Mouse (Mus musculus) layer of hippocampus, postnatal 14 days (tissue): ENCODE measurements around the gene Rnls. TPM values are rescaled to one million over a fixed set of nuclear protein-coding genes. Genes with fewer than 3 reads are reported as not detected.
"Not testable (repeated sequence)": the region's sequence is repeated elsewhere in the genome, so short reads cannot be mapped to it uniquely, and the experiment has no call there.

Experiments used
- DNase-seq, 2 experiments: peaks; one replicate each; pipeline ENCODE4 v3.0.0; 2021 to 2022; ENCODE audit warnings: low spot score in 2 of 2, mixed read lengths in 1 of 2
- long read RNA-seq, 2 experiments: library from polyadenylated mRNA; stranded (forward); transcript quantifications; one replicate each; pipeline ENCODE4 v2.0.0; 2021
- total RNA-seq, 2 experiments: library from RNA; stranded (reverse); gene quantifications; 2 replicates each; pipeline ENCODE4 v1.2.3; 2021

Gene Rnls
- total RNA-seq = 1 to 10 TPM; 1.6 to 2.0 TPM
- long read RNA-seq, experiment 1, partial matches to known transcripts = 0 of 6 reads
- long read RNA-seq, experiment 1, other reads (novel, unspliced or antisense) = 1 of 6 reads
- long read RNA-seq, experiment 2, partial matches to known transcripts = 0 of 2 reads
- long read RNA-seq, experiment 2, other reads (novel, unspliced or antisense) = 0 of 2 reads

DNA sequence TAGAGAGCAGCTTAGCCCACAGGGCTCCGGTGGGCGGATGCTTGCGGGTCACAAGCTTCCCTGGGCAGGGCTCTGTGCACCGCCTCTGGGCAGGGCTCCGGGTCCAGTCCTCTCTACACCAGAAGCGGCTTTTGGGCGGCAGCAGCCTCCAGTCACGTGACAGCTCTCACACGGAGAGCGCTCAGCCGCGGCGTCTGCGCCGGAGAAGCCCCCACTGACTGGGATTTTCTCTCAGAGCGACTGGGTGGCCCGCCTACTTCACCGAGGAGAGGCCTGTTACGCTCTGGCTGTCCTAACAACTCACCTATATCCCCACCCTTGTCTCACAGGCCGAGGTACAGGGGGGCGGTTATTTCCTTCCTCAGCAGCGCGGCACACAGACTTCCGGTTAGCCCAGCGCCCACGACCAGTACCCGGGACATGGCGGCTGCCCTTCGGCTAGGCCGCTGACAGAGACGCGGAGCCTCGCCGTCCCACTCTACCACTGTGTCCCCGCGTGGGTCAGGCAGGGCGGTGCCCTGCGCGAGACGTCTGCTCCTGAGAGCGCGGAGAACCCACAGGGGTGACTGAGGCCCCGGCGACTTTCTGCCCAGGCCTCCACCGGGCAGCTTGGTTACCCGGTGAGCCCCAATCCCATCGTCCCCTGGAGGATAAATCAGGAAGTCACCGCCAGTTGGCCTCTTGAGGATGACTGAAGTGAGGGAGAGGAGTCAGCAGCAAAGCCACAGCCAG is at the start of gene Rnls:
Gene Rnls (minus strand): TSS at position 645 of the 732 bp plus-strand sequence.
- peak; percentile 81 to 82 for DNase-seq

DNA sequence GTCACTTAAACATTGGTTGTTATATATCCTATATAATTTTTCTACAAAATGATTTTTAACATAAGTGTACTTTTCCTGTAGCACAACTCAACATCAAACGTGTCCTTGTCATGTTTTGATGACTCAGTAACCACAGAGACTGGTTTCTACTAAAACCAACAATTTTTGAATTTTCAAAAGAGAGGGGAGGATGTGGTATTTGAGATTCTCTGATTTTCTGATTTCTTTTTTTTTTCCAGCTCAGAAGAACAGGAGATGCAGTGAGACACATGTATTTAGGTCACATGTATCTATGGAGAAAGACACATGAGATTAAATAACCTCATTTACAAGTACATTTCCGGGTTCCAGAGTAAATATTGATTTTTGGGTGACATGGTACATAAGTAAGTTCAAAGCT is 37.4 kb upstream of the Rnls start:
- DNase-seq = no peak

DNA sequence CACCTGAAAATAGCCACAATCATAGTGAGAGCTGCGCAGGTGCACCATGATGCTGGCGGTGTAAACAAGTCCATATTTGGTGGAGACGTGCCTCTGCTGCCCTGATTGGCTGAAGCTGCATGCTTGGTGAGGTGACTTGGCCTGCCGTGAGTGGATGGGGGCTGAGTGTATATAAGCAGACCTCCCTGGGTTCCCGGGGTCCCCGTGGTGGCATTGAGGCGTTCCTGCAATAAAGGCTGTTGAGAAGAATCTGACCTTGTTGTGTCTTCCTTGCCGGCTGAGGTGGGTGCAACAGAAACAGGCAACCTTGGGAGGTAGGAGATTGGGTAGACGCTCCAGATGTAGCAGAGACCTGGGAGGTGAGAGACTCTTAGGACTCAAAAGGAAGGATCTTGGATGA is 27.3 kb upstream of the Rnls start:
- DNase-seq = not testable (repeated sequence)

DNA sequence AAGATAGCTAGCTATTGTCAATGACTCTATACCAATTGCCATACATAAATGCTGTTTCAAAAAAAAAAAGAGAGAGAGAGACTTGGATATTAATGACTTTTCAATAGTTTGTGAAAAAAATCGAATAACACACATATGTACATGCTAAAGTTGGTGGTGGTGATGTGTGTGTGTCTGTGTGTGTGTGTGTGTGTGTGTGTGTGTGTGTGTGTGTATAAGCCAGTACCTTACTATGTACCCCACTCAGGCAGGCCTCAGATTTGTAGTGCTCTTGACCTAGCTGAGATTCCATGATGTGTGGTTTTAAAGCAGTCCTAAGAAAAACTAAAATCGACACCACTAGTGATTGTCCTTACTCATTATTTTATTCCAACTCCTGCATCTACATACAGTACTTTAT is 11.3 kb downstream of the Rnls start:
- no peak for DNase-seq

DNA sequence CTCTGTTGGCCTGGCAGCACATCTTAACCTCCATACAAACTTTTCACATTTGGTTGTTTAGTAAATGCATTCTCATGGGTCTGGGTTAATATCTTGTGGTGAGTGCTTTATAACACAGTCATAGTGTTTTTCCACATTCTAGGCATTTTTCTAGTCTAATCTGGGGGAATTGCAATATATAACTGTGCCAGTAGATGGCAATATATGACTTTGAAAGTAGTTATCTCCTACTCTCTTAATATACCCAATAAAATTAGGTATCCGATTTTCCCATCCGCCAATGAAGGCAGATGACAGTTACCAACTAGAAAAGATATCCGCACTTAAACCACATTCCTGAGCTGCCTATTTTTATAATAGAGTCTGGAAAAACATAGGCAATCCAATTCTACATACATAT is 11.7 kb downstream of the Rnls start:
- peak in 1 of 2 experiments; percentile 66 for DNase-seq

DNA sequence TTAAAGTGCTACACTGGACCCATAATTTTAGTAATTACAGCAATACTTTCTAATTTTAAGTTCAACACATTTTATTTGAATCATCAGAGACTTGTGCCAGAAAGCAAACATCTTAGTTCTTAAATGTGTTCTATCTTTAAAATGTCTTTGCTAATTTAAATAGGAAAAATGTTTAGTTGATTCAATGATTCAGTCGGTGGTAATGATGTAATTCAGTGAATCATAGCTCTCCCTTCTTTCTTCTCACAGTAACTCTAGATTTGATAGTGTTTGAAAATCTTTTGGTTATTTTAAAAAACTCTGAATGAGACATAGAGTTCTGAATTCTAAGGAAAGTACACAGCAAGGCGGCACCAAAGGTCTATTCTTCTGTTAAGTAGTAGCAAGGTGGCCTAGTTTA is 23.3 kb downstream of the Rnls start:
- no peak for DNase-seq

DNA sequence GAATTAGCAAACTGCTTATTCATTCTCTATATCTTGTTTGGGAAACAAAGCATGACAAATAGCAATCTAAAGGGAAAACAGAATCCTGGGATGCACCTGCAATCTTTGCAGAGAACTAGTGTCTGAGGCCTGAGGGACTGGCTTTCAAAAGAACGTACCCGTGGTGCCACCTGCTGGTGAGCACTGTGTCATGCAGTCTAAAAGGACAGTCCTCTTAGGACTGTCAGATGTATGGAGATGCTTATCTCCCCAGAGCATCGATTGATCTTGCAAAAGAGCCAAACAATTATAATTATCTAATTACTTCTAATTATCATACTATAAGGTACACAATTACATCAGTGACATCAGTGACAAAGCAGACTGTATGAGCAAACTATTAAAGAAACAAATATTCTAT is 25.4 kb downstream of the Rnls start:
- DNase-seq = peak; percentile 68 to 83

DNA sequence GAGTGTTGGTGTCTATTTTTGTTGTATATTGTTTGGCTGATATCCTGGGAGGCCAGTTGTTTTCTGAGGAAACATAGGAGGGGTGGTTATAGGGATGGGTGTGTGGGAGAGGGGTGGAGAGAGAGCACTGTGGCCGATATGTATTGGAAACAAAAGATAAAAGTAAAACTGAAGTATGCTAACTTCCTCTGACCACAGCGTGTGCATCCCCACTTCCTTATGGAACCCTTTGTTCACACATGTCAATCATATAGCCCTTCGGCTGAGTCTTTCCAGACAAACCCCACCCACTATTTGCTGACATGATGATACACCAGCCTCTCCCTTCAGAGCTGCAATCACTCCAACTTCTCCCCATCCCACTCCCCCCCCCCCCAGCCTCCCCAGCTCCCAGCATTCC is 35.1 kb downstream of the Rnls start:
- DNase-seq = no peak

DNA sequence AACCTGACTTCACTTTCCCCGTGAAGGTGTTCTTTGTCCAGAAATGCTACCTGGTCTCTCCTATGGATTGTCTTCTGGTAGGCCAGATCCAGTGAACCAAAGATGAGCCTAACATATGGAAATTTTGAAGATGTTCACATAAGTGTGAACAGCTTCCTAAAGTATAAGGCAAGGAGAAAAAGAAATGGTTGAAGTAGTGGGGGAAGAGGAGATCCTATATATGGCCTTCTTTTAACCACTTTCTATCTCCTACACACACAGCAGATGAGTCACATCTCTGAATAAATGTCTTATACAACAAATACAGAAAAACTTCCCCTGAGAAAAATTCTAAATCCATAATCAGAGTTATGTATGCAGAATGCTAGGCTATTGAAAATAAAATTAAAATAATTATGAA is 52.0 kb downstream of the Rnls start:
- no peak for DNase-seq

DNA sequence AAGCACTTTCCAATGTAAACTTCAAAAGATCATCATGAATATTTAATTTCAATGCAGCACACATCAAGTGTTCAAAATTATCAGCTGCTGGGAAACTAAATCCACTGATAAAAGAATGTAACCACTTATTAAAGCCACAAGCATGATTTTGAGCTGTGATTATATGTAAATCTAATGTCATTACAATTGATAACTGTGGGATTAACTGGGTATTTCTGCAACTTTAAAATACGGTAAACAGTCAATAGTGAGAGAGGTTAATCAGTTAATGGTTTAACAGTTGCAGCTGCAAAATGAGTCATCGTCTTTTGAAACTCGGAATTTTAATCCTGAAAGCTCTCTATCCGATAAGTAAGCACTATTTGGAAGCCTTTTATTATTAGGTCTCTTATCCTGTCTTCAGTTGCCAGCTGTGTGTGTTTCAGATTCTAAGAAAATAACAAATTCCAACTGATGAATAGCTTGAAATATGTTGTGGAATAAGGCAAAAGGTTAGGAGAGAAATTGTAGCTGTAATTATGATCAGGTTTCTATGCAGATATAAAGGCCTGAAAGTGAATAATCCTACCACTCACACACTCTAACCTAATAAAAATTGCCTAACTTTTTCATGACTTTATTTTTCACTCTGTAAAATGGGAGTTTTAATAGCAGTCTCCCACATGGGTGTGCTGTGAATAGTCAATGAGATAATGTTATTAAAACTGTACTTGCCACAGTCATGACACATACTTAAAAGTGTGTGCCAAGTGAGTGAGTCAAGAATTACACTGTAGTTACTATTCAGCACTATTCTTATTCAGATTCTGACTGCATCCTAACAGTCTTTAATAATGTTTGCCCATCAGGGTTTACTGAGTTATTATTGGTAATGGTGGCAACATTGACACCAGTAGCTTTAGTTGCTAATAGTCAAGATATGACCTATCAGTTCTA is 65.1 kb downstream of the Rnls start:
- no peak for DNase-seq

DNA sequence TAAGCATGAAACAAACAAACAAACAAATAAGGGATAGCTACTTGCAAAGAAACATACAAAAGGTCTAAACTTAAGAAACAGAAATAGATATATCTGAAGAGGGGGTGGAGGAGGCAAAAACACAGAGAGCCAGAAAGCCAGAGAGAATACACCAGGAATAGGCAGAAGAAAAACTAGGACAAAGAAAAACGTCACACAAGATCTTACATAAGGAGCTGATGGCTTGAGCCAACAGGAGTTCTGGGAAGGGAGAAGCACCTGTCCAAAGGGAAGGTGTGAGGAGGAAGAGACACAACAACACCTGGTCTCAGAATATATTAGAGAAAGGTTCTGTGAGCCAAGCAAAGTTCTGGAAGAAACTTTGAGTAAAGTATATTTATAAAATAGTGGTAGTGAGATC is 73.3 kb downstream of the Rnls start:
- no peak for DNase-seq

DNA sequence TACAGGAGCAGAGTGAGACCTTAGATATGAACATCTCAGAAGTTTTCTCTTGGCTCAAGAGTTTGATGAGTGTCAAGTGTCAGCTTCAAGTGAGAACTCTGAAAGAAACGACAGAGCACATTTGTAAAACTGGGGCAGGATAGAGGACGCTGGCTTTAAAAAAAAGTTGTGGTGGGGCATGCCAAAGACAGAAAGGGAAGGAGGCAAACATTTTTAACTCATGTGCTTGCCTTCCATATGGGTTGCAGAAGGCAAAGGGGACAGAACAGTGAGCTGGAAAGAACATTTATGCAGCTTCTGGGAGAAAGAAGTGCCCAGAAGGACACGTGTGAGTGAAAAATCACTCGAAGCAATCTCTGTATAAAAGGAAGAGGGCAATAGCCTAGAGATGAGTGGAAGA is 75.0 kb downstream of the Rnls start:
- no peak for DNase-seq

DNA sequence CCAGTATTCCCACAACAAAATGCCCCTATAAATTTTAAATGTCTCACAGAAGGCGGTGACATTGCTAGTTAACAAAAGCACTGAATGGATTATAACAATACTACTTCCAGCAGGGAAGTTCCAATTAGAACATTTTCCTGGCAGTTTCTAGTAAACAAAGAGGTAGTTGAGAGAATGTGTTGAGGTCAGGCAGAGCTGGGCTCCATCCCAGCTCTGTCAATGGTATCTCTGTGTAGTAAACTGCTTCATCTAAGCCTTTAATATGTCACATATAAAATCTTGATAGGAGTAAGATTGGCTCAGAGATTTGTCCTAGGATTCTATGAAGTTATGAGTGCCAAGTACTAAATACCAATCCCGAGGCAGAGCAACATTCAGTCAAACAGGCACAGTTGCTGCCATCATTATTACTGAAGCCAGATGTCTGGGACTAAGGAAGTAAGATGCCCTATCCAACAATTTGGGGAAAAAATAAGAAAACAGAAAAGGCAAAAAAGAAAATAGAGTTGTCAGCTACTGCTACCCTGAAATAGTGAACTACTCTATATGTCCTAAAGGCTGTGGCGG is 92.3 kb downstream of the Rnls start:
- DNase-seq = peak in 1 of 2 experiments; percentile 45

DNA sequence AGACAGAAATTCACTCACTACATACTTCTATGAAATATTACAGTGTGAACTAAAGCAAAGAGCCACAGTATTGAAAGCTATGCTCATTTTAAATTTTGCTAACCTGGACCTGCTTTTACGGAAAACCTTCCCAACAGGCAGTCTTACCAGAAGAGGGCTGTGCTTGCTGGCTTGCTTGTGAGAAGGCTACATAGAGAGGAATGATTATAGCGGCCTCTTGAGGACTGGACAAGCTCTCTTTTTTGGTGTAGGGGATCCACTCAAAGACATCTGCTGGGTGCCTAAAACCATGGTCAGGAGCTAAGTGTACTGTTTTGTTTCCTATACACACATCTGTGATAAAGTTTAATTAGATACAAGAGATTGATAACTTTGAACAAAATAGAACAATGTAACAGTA is 95.8 kb downstream of the Rnls start:
- DNase-seq = no peak

DNA sequence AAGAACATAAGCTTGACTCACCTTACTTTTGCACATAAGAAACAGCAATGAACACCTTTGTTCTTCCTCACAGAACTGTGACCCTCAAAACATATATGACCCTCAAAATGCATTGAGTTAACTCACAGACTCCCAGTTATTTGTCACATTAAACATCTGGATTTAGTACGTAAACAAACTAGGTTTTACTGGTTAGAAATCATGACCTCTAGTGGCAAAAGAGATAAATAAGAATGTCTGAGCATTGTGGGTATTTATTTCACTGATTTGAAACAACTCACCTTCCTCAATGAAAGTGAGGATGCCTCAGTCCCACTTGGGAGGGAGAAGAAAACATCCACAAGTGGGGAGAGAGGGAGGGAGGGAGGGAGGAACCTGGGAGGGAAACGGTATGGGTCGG is 109.1 kb downstream of the Rnls start:
- DNase-seq = no peak

DNA sequence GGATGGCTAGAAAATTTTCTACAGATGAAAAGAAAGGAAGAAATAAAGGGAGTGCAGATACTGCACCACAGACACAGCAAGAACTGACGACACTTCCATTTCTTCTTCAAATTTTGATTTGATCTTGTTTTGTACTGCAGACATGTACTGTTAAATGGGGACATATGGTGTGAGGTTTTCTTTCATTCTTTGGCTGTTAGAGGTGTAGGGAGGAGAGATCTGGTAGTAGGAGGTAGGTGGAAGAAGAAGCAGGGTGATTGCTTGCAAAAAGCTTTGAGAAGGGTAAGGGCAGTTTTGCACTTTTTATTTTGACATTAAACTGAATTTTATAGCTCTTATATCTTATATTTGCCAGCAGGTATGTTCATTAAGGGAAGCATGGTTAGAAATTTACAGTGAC is 115.7 kb downstream of the Rnls start:
- DNase-seq = no peak

DNA sequence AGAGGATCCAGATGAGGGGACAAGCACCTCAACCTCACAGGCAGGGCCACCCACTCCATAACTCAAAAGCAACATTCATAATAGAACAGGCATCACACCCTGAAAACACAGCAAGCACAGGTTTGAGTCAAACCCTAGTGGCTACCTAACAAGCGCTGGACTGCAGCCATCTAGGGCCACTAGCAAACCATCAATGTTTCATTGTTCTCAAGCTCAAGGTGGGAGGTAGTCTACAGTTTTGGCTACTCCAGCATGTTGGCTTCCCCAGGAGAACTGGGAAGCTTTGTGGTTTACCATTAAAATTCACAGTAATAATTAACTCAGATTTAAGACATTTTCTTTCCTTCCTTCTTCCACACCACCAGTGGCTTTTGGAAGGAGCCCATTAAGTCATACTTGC is 118.4 kb downstream of the Rnls start:
- no peak for DNase-seq

DNA sequence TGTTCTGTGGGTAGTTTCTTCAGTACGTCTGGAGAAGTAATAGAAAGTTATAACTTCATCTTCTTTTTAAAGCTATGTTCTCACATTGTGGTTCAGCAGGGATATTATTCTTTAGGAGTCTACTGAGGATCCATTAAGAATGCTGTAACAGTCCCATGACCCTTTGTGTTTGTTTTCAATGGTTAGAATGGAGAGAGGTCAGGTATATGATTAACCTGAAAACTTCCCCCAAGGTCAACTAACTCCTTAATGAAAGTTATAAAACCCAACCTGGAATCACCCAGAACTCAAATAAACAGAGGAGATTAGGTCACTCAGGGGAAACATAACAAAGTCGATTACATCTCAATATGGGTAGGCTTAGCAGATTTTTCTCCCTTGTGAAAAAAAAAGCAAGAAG is 120.5 kb downstream of the Rnls start:
- no peak for DNase-seq

DNA sequence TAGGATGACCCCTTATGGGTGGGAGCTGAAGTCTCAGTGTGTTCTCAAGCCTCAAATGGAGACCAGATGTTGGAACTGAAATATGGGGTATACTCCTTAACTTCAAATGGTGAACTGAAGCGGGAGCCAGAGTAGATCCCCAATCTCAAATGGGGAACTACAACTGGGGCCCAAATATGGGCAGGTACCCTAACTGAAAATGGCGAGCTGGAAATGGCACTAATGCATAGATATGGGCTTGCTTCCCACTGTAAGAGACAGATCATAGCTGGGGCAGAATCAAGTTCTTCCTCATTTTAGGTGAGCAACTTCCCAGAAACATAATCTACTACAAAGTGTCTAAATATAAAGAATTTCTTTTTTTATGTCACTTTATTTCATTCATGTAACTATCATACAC is 121.9 kb downstream of the Rnls start:
- DNase-seq = no peak

DNA sequence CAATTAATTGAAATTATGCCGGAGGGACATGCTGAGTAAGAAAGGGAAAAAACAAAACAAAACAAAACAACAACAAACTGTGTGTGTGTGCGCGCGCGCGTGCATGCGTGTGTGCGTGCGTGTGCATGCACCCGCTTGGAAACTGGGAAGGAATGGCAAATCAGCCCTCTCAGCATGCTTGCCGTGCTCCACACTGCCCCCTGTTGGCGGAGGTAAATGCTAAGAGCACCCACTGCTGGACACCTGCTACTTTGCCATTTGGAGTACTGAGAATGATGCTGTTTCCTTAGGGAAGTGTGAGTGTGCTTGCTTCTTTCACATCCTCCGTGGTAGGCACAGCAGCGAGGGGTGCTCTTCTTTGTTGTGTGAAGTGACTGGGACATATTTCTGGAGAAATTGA is 124.1 kb downstream of the Rnls start:
- no peak for DNase-seq

DNA sequence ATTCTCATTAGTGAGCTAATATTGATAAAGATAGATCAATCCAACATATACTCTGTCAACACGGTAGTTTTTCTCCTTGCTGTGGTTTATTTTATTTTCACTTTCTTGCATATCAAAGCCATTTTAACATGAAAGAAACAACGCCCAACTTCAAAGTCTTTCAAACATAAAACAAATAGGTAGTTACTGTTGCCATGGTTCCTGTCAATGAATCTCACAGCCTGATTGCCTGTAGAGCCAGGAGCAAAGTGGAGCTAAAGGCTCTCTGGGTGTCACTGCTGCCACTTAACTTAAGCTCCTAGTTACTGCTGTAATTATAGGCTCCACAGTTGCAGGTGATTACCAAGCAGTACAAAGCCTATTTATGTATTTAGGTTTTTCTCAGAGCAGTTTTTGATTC is 126.8 kb downstream of the Rnls start:
- DNase-seq = no peak
